Mouse (Mus musculus): ENCODE data around the gene Pdzd9.

DNA sequence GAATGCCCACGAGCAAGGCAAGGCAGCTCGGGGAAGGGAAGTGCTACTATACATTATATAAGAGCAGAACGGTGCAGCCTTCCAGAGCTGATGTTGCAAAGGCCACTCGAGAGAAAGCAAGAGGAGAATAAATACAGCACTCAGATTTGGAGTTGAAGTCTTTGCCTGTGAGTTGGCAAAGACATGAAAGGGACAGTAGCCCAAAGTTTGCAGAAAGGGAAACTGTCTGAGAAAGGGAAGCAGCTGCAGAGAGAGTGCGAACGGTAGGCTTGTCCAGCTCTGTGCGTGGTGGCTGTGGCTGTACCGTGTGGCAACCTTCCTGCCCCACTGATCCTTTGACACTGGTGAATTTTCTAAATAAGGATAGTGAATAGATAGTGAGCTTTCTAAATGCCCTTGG, 8.9 kb upstream of the Pdzd9 start:
- TF ChIP-seq POLR2A (IDR thresholded peaks at IDR 0.05; ENCODE audit: extremely low read depth, insufficient read depth, low read length): no peak
- no peak for TF ChIP-seq CTCF (IDR thresholded peaks at IDR 0.05; ENCODE audit: extremely low read depth, insufficient read depth, low read length)

All from cortical plate, adult 2 months (tissue).